Mouse (Mus musculus): ENCODE results near the gene Srp72. TPM values are rescaled to one million over a fixed set of nuclear protein-coding genes. Genes with fewer than 3 reads are reported as not detected.

Srp72 gene
- polyA plus RNA-seq (2014; fragmentation: Nextera tagmentation; extraction: Ambion mirVana): 87.4 and 89.5 TPM in 2 replicates

GRCm38 (mm10) chr5:76974554-76975285 is at the start of gene Srp72:
TSS of gene Srp72 (plus strand) at chr5:76974683.
- no peaks in the 10 kb centered on the region; the same call in none of the 2 replicates for H3K36me3 ChIP-seq (replicated peaks; ENCODE audit: control insufficient read depth, insufficient read depth, low read depth, low read length)

GRCm38 (mm10) chr5:76928124-76928832 is 46.2 kb upstream of the Srp72 start:
- 60% methylated on average over 16 of the region's 16 CpGs for WGBS
- DNase-seq (ENCODE audit: low spot score) (peak; percentile 81), ATAC-seq (replicated peaks; ENCODE audit: insufficient number of reproducible peaks, low FRiP score, low TSS enrichment, low read depth) (peak; percentile 52; the same call in 1 of the 2 replicates)
- Histone ChIP-seq H3K27me3 (ENCODE audit: control insufficient read depth, insufficient read depth, low read length) (no peaks in the 10 kb centered on the region), H3K4me3 (ENCODE audit: low read depth, low read length) (no peak overlapping the region), H3K4me2 (ENCODE audit: low read depth, low read length) (no peak overlapping the region), H3K9me3 (replicated peaks; ENCODE audit: control insufficient read depth, low read length) (no peaks in the 10 kb centered on the region), H3K36me3 (replicated peaks; ENCODE audit: control insufficient read depth, insufficient read depth, low read depth, low read length) (peaks cover 3% of the 10 kb centered on the region; the same call in 1 of the 2 replicates), H3K27ac (replicated peaks; ENCODE audit: low read depth, low read length) (no peak overlapping the region), H3K4me1 (ENCODE audit: control insufficient read depth, insufficient read depth, low read length) (peaks cover 3% of the 10 kb centered on the region; the same call in 1 of the 2 replicates), H3K9ac (replicated peaks; ENCODE audit: low read length) (no peak overlapping the region)

More at GRCm38 (mm10) chr5:76974554-76975285, at the start of gene Srp72:
- peak; percentile 91 for ATAC-seq (replicated peaks; ENCODE audit: insufficient number of reproducible peaks, low FRiP score, low TSS enrichment, low read depth)
- H3K27ac ChIP-seq (replicated peaks; ENCODE audit: low read depth, low read length): no peak within 1 kb of the TSS; the same call in 1 of the 2 replicates
- H3K4me1 ChIP-seq (ENCODE audit: control insufficient read depth, insufficient read depth, low read length): no peaks in the 10 kb centered on the region; the same call in 1 of the 2 replicates
- peak within 1 kb of the TSS; percentile 91 for H3K4me3 ChIP-seq (ENCODE audit: low read depth, low read length)
- DNase-seq (ENCODE audit: low spot score): peak; percentile 92
- peak within 1 kb of the TSS; percentile 78 for H3K4me2 ChIP-seq (ENCODE audit: low read depth, low read length)
- H3K9ac ChIP-seq (replicated peaks; ENCODE audit: low read length): peak within 1 kb of the TSS; percentile 82
- H3K27me3 ChIP-seq (ENCODE audit: control insufficient read depth, insufficient read depth, low read length): no peaks in the 10 kb centered on the region
- H3K9me3 ChIP-seq (replicated peaks; ENCODE audit: control insufficient read depth, low read length): no peaks in the 10 kb centered on the region
- under 1% methylated on average over 60 of the region's 60 CpGs for whole genome bisulfite sequencing

GRCm38 (mm10) chr5:76929180-76929877 is 45.2 kb upstream of the Srp72 start:
- ATAC-seq (replicated peaks; ENCODE audit: insufficient number of reproducible peaks, low FRiP score, low TSS enrichment, low read depth) (no peak), DNase-seq (ENCODE audit: low spot score) (peak; percentile 13)
- H3K9me3 ChIP-seq (replicated peaks; ENCODE audit: control insufficient read depth, low read length): no peaks in the 10 kb centered on the region
- WGBS: 75% methylated on average over 7 of the region's 7 CpGs
- no peak overlapping the region for H3K27ac ChIP-seq (replicated peaks; ENCODE audit: low read depth, low read length)
- H3K27me3 ChIP-seq (ENCODE audit: control insufficient read depth, insufficient read depth, low read length): no peaks in the 10 kb centered on the region
- no peak overlapping the region for H3K4me3 ChIP-seq (ENCODE audit: low read depth, low read length)
- H3K4me1 ChIP-seq (ENCODE audit: control insufficient read depth, insufficient read depth, low read length): peaks cover 3% of the 10 kb centered on the region; the same call in 1 of the 2 replicates
- H3K4me2 ChIP-seq (ENCODE audit: low read depth, low read length): no peak overlapping the region
- H3K9ac ChIP-seq (replicated peaks; ENCODE audit: low read length): no peak overlapping the region
- H3K36me3 ChIP-seq (replicated peaks; ENCODE audit: control insufficient read depth, insufficient read depth, low read depth, low read length): peaks cover 3% of the 10 kb centered on the region; the same call in 1 of the 2 replicates

- H3K9me3 ChIP-seq (replicated peaks; ENCODE audit: control insufficient read depth, low read length): no peaks in the 10 kb centered on the region
- no peak overlapping the region for H3K4me3 ChIP-seq (ENCODE audit: low read depth, low read length)
- H3K9ac ChIP-seq (replicated peaks; ENCODE audit: low read length): no peak overlapping the region
- ATAC-seq (replicated peaks; ENCODE audit: insufficient number of reproducible peaks, low FRiP score, low TSS enrichment, low read depth) (no peak), DNase-seq (ENCODE audit: low spot score) (no peak)
- WGBS: 93% methylated on average over 8 of the region's 8 CpGs
- no peaks in the 10 kb centered on the region for H3K36me3 ChIP-seq (replicated peaks; ENCODE audit: control insufficient read depth, insufficient read depth, low read depth, low read length)
- no peak overlapping the region for H3K27ac ChIP-seq (replicated peaks; ENCODE audit: low read depth, low read length)
- no peaks in the 10 kb centered on the region for H3K4me1 ChIP-seq (ENCODE audit: control insufficient read depth, insufficient read depth, low read length)
- no peaks in the 10 kb centered on the region for H3K27me3 ChIP-seq (ENCODE audit: control insufficient read depth, insufficient read depth, low read length)
- no peak overlapping the region for H3K4me2 ChIP-seq (ENCODE audit: low read depth, low read length)
These were observed 34.8 kb upstream of the Srp72 start for GRCm38 (mm10) chr5:76939717-76940116.

GRCm38 (mm10) chr5:76941975-76942374 is 32.5 kb upstream of the Srp72 start:
- Histone ChIP-seq H3K9me3 (replicated peaks; ENCODE audit: control insufficient read depth, low read length) (no peaks in the 10 kb centered on the region), H3K27me3 (ENCODE audit: control insufficient read depth, insufficient read depth, low read length) (no peaks in the 10 kb centered on the region), H3K4me1 (ENCODE audit: control insufficient read depth, insufficient read depth, low read length) (no peaks in the 10 kb centered on the region), H3K4me2 (ENCODE audit: low read depth, low read length) (no peak overlapping the region), H3K4me3 (ENCODE audit: low read depth, low read length) (no peak overlapping the region), H3K9ac (replicated peaks; ENCODE audit: low read length) (no peak overlapping the region), H3K27ac (replicated peaks; ENCODE audit: low read depth, low read length) (no peak overlapping the region), H3K36me3 (replicated peaks; ENCODE audit: control insufficient read depth, insufficient read depth, low read depth, low read length) (no peaks in the 10 kb centered on the region)
- ATAC-seq (replicated peaks; ENCODE audit: insufficient number of reproducible peaks, low FRiP score, low TSS enrichment, low read depth) (no peak), DNase-seq (ENCODE audit: low spot score) (no peak)
- WGBS: 89% methylated on average over 4 of the region's 4 CpGs

- no peak overlapping the region for H3K4me2 ChIP-seq (ENCODE audit: low read depth, low read length)
- no peak for ATAC-seq (replicated peaks; ENCODE audit: insufficient number of reproducible peaks, low FRiP score, low TSS enrichment, low read depth)
- no peaks in the 10 kb centered on the region for H3K9me3 ChIP-seq (replicated peaks; ENCODE audit: control insufficient read depth, low read length)
- 93% methylated on average over 4 of the region's 4 CpGs for WGBS
- H3K4me3 ChIP-seq (ENCODE audit: low read depth, low read length): no peak overlapping the region
- DNase-seq (ENCODE audit: low spot score): no peak
- no peaks in the 10 kb centered on the region for H3K36me3 ChIP-seq (replicated peaks; ENCODE audit: control insufficient read depth, insufficient read depth, low read depth, low read length)
- no peak overlapping the region for H3K27ac ChIP-seq (replicated peaks; ENCODE audit: low read depth, low read length)
- H3K4me1 ChIP-seq (ENCODE audit: control insufficient read depth, insufficient read depth, low read length): no peaks in the 10 kb centered on the region
- H3K27me3 ChIP-seq (ENCODE audit: control insufficient read depth, insufficient read depth, low read length): no peaks in the 10 kb centered on the region
- H3K9ac ChIP-seq (replicated peaks; ENCODE audit: low read length): no peak overlapping the region
These were observed 32.0 kb upstream of the Srp72 start for GRCm38 (mm10) chr5:76942505-76942904.

- Histone ChIP-seq H3K4me2 (ENCODE audit: low read depth, low read length) (no peak overlapping the region), H3K27me3 (ENCODE audit: control insufficient read depth, insufficient read depth, low read length) (no peaks in the 10 kb centered on the region), H3K9me3 (replicated peaks; ENCODE audit: control insufficient read depth, low read length) (no peaks in the 10 kb centered on the region), H3K9ac (replicated peaks; ENCODE audit: low read length) (no peak overlapping the region), H3K27ac (replicated peaks; ENCODE audit: low read depth, low read length) (no peak overlapping the region), H3K4me3 (ENCODE audit: low read depth, low read length) (no peak overlapping the region), H3K36me3 (replicated peaks; ENCODE audit: control insufficient read depth, insufficient read depth, low read depth, low read length) (no peaks in the 10 kb centered on the region), H3K4me1 (ENCODE audit: control insufficient read depth, insufficient read depth, low read length) (no peaks in the 10 kb centered on the region)
- DNase-seq (ENCODE audit: low spot score) (no peak), ATAC-seq (replicated peaks; ENCODE audit: insufficient number of reproducible peaks, low FRiP score, low TSS enrichment, low read depth) (no peak)
- 76% methylated on average over 6 of the region's 6 CpGs for WGBS
These were observed 29.4 kb upstream of the Srp72 start for GRCm38 (mm10) chr5:76944965-76945677.

All from embryonic facial prominence, embryonic 11.5 days (tissue).